Mouse (Mus musculus) ES-Bruce4 (cell line): ENCODE data around the gene Xpo6. TPM values are rescaled to one million over a fixed set of nuclear protein-coding genes. Genes with fewer than 3 reads are reported as not detected.

Experiments used
- H3K27ac ChIP-seq: 2 replicates; pipeline ENCODE4 v1.5.1; 2012; ENCODE audit warnings: low read length, inconsistent platforms; ENCODE audit not compliant: insufficient read depth
- H3K27me3 ChIP-seq: 2 replicates; pipeline ENCODE4 v1.6.1; 2012; ENCODE audit warnings: mild to moderate bottlenecking, low read length, inconsistent platforms; ENCODE audit not compliant: control insufficient read depth, poor library complexity, insufficient read depth, severe bottlenecking
- H3K36me3 ChIP-seq: 2 replicates; pipeline ENCODE4 v1.6.1; 2012; ENCODE audit warnings: inconsistent platforms, mild to moderate bottlenecking, low read length, moderate library complexity; ENCODE audit not compliant: control insufficient read depth, poor library complexity, insufficient read depth, severe bottlenecking
- H3K4me1 ChIP-seq: one replicate; pipeline ENCODE4 v1.8.1; 2011; ENCODE audit warnings: low read length; ENCODE audit not compliant: control insufficient read depth, insufficient read depth
- H3K4me3 ChIP-seq: 2 replicates; pipeline ENCODE4 v1.5.1; 2011; ENCODE audit warnings: low read depth, mild to moderate bottlenecking, low read length
- H3K9ac ChIP-seq: 2 replicates; pipeline ENCODE4 v1.6.1; 2012; ENCODE audit warnings: low read depth, mild to moderate bottlenecking, inconsistent platforms; ENCODE audit not compliant: poor library complexity, severe bottlenecking
- H3K9me3 ChIP-seq: replicated peaks from 2 replicates; pipeline ENCODE4 v1.6.1; 2012; ENCODE audit warnings: mild to moderate bottlenecking, low read length, inconsistent platforms; ENCODE audit not compliant: control insufficient read depth, poor library complexity, insufficient read depth, severe bottlenecking
- CTCF ChIP-seq: IDR thresholded peaks from one replicate; pipeline ENCODE4 v1.8.1; 2011; ENCODE audit warnings: low read depth, low read length
- EP300 ChIP-seq: IDR thresholded peaks from 2 replicates; pipeline ENCODE4 v1.6.1; 2011; ENCODE audit warnings: low read depth, low read length; ENCODE audit not compliant: insufficient read depth
- POLR2A ChIP-seq: IDR thresholded peaks from one replicate; pipeline ENCODE4 v1.8.1; 2011; ENCODE audit warnings: low read length; ENCODE audit not compliant: insufficient read depth
- polyA plus RNA-seq: library from polyadenylated mRNA; stranded (reverse); fragments of >200 nt; gene quantifications from 2 replicates; pipeline ENCODE4 v1.2.4, GENCODE M21; 2011; ENCODE audit warnings: low read depth; ENCODE audit not compliant: missing spikeins, insufficient read depth, insufficient read length

Xpo6 gene
- polyA plus RNA-seq, 1 experiment: 126 TPM

- TF ChIP-seq CTCF (no peak), EP300 (no peak), POLR2A (no peak)
- Histone ChIP-seq H3K4me3 (no peak overlapping the region), H3K27ac (no peak overlapping the region), H3K27me3 (no peaks in the 10 kb centered on the region), H3K9ac (no peak overlapping the region), H3K9me3 (no peaks in the 10 kb centered on the region), H3K36me3 (peaks cover 49% of the 10 kb centered on the region), H3K4me1 (peaks cover 2% of the 10 kb centered on the region)
These were observed 33.7 kb downstream of the Xpo6 start for GRCm38 (mm10) chr7:126166571-126166970.

- TF ChIP-seq EP300 (no peak), POLR2A (no peak), CTCF (no peak)
- no peak overlapping the region for H3K4me3 ChIP-seq
- peaks cover 39% of the 10 kb centered on the region for H3K36me3 ChIP-seq
- H3K27me3 ChIP-seq: no peaks in the 10 kb centered on the region
- no peak overlapping the region for H3K9ac ChIP-seq
- H3K27ac ChIP-seq: no peak overlapping the region
- no peaks in the 10 kb centered on the region for H3K4me1 ChIP-seq
- no peaks in the 10 kb centered on the region for H3K9me3 ChIP-seq
These were observed 42.1 kb downstream of the Xpo6 start for GRCm38 (mm10) chr7:126158238-126158637.

GRCm38 (mm10) chr7:126155746-126156145 lies 44.6 kb downstream of the Xpo6 start:
- H3K36me3 ChIP-seq: peaks cover 46% of the 10 kb centered on the region
- no peak overlapping the region for H3K4me3 ChIP-seq
- H3K9ac ChIP-seq: no peak overlapping the region
- no peaks in the 10 kb centered on the region for H3K9me3 ChIP-seq
- no peaks in the 10 kb centered on the region for H3K4me1 ChIP-seq
- TF ChIP-seq POLR2A: no peak
- no peak for TF ChIP-seq EP300
- no peak for TF ChIP-seq CTCF
- H3K27ac ChIP-seq: no peak overlapping the region
- H3K27me3 ChIP-seq: no peaks in the 10 kb centered on the region

- Histone ChIP-seq H3K4me1 (no peaks in the 10 kb centered on the region), H3K9me3 (no peaks in the 10 kb centered on the region), H3K4me3 (no peak overlapping the region), H3K27me3 (no peaks in the 10 kb centered on the region), H3K36me3 (peaks cover 48% of the 10 kb centered on the region), H3K27ac (no peak overlapping the region), H3K9ac (no peak overlapping the region)
- TF ChIP-seq CTCF (no peak), POLR2A (no peak), EP300 (no peak)
These were observed 45.6 kb downstream of the Xpo6 start for GRCm38 (mm10) chr7:126154731-126155130.

GRCm38 (mm10) chr7:126152324-126152723 lies 48.0 kb downstream of the Xpo6 start:
- no peaks in the 10 kb centered on the region for H3K27me3 ChIP-seq
- H3K27ac ChIP-seq: no peak overlapping the region
- H3K4me3 ChIP-seq: no peak overlapping the region
- peaks cover 54% of the 10 kb centered on the region for H3K36me3 ChIP-seq
- no peak for TF ChIP-seq POLR2A
- TF ChIP-seq EP300: no peak
- TF ChIP-seq CTCF: no peak
- no peak overlapping the region for H3K9ac ChIP-seq
- no peaks in the 10 kb centered on the region for H3K9me3 ChIP-seq
- H3K4me1 ChIP-seq: peaks cover 3% of the 10 kb centered on the region

- Histone ChIP-seq H3K4me1 (peaks cover 3% of the 10 kb centered on the region), H3K27me3 (no peaks in the 10 kb centered on the region), H3K4me3 (no peak overlapping the region), H3K36me3 (peaks cover 55% of the 10 kb centered on the region), H3K9ac (no peak overlapping the region), H3K9me3 (no peaks in the 10 kb centered on the region), H3K27ac (no peak overlapping the region)
- TF ChIP-seq POLR2A (no peak), CTCF (no peak), EP300 (no peak)
These were observed 54.1 kb downstream of the Xpo6 start for GRCm38 (mm10) chr7:126146156-126146555.
